In the genomic region with DNA sequence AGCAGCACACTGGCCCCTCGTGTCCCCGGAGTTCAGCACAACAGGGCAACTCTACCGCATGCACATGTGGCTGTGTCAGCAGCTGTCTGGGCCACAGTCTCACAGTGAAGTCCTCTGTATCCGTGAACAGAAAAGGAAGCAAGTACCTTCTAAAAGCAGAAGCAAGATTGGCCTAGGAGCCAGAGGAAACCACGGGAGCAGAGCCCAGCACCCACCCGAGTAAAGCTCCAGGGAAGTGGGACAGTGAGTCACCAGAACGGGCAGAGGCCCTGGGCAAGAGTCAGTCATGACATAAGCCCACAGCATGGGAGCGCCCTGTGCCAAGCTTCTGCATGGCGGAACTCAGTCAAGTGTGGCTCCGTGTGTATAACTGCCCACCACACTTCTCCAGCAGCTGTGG, we compare ENCODE assay signal across 9 mouse cellular contexts. TPM values are rescaled to one million over a fixed set of nuclear protein-coding genes. Genes with fewer than 3 reads are reported as not detected.
A peak's percentile ranks its signal among the peaks of the same experiment; 100 is the strongest.
DNase-seq lines count a peak whose midpoint lies in the region; ATAC-seq lines count a peak whose summit lies in the region.
"Had no signal": no experiment of that assay in that cellular context is flagged by ENCODE, and none has a peak within 500 bp of the region (broad histone marks: within the 10 kb centered on the region; RNA-seq: fewer than 3 reads in every experiment).

No protein-coding gene starts in this region.

- peak; percentile 25 to 63 for DNase-seq in heart, adult 9 months (ENCODE audit: low spot score in 2 of 2)
- no peak for DNase-seq in heart, postnatal 4 days
- peak; percentile 16 for DNase-seq in adrenal gland, postnatal 25 days
- DNase-seq in neural tube, embryonic 10.5 days (ENCODE audit: extremely low spot score, low spot score), result no peak
- DNase-seq in kidney, adult 8-10 months, result no peak
- no peak for DNase-seq in testis, postnatal 10 days (ENCODE audit: low spot score)
- DNase-seq: thymus, adult 2 months had no signal

- ATAC-seq in erythroblast, adult 5-6 weeks (replicated peaks; ENCODE audit: low FRiP score, poor library complexity, severe bottlenecking), result 0 out of 2 replicates have a peak, but pooled peaks have one; percentile 22
- peak; percentile 88 for ATAC-seq in megakaryocyte, adult 5-6 weeks (ENCODE audit: poor library complexity, severe bottlenecking)

RNA-seq across cellular contexts. Expression of a gene that starts 26.3 kb away (rescaled TPM):
- 10 to 100 TPM; 25.5 to 26.8 TPM for total RNA-seq in heart, postnatal 4 days (2021)
- total RNA-seq in adrenal gland, postnatal 25 days (2021), result 36.9 and 37.5 TPM in 2 replicates
- 15.8 and 18.2 TPM in 2 replicates for total RNA-seq in erythroblast, adult 5-6 weeks (2015; ENCODE audit: low replicate concordance)
- total RNA-seq in erythroblast, adult 5-6 weeks (2017; ENCODE audit: low replicate concordance), result 32.1 and 44.7 TPM in 2 replicates
- 59.7 and 62.1 TPM in 2 replicates for total RNA-seq in megakaryocyte, adult 5-6 weeks (2015)
- 53.6 and 78.7 TPM in 2 replicates for total RNA-seq in megakaryocyte, adult 5-6 weeks (2017)

RNA-seq across cellular contexts. Expression of a gene that starts 26.4 kb away (rescaled TPM):
- total RNA-seq in heart, postnatal 4 days (2021), result under 1 TPM in 1 of 2 experiments, not detected in 1; 0.18 TPM
- total RNA-seq in adrenal gland, postnatal 25 days (2021), result not detected in 2 replicates
- total RNA-seq in erythroblast, adult 5-6 weeks (2015; ENCODE audit: low replicate concordance), result not detected in 2 replicates
- total RNA-seq in erythroblast, adult 5-6 weeks (2017; ENCODE audit: low replicate concordance), result not detected in 2 replicates
- total RNA-seq in megakaryocyte, adult 5-6 weeks (2015), result not detected in 2 replicates
- total RNA-seq in megakaryocyte, adult 5-6 weeks (2017), result not detected in 2 replicates

RNA-seq across cellular contexts. Expression of a gene that starts 36.4 kb away (rescaled TPM):
- 10 to 100 TPM in 1 of 2 experiments, 1 to 10 TPM in 1; 9.3 to 12.3 TPM for total RNA-seq in heart, postnatal 4 days (2021)
- 27.1 and 28.2 TPM in 2 replicates for total RNA-seq in adrenal gland, postnatal 25 days (2021)
- 9.0 and 13.4 TPM in 2 replicates for total RNA-seq in erythroblast, adult 5-6 weeks (2015; ENCODE audit: low replicate concordance)
- 5.3 and 18.3 TPM in 2 replicates for total RNA-seq in erythroblast, adult 5-6 weeks (2017; ENCODE audit: low replicate concordance)
- total RNA-seq in megakaryocyte, adult 5-6 weeks (2015), result 200 and 215 TPM in 2 replicates
- 131 and 161 TPM in 2 replicates for total RNA-seq in megakaryocyte, adult 5-6 weeks (2017)

RNA-seq across cellular contexts. Expression of a gene that starts 48.6 kb away (rescaled TPM):
- 10 to 100 TPM; 30.7 to 31.2 TPM for total RNA-seq in heart, postnatal 4 days (2021)
- 41.0 and 49.9 TPM in 2 replicates for total RNA-seq in adrenal gland, postnatal 25 days (2021)
- total RNA-seq in erythroblast, adult 5-6 weeks (2015; ENCODE audit: low replicate concordance), result 1.2 and 7.7 TPM in 2 replicates
- 9.8 and 11.8 TPM in 2 replicates for total RNA-seq in erythroblast, adult 5-6 weeks (2017; ENCODE audit: low replicate concordance)
- 21.2 and 23.1 TPM in 2 replicates for total RNA-seq in megakaryocyte, adult 5-6 weeks (2015)
- total RNA-seq in megakaryocyte, adult 5-6 weeks (2017), result 35.4 and 39.4 TPM in 2 replicates

Comparison
In these comparisons a context has a peak if more than half of its experiments do, and no peak if none do; other contexts are left out.
1. DNase-seq: peak in heart, adult 9 months (2 of 2) and adrenal gland, postnatal 25 days (single experiment); none in heart, postnatal 4 days (single experiment), neural tube, embryonic 10.5 days (single experiment), kidney, adult 8-10 months (0 of 2) and testis, postnatal 10 days (single experiment).